Mouse (Mus musculus) heart, adult 2 months (tissue): ENCODE measurements around the gene Entpd4b.
"Not testable (repeated sequence)": the region's sequence is repeated elsewhere in the genome, so short reads cannot be mapped to it uniquely, and the experiment has no call there.

Source experiments
- CTCF ChIP-seq: fragments of 200-600 bp; IDR thresholded peaks from 2 replicates; pipeline ENCODE4 v1.8.1; 2022; ENCODE audit warnings: antibody characterized with exemption, mild to moderate bottlenecking, moderate library complexity
- EP300 ChIP-seq: fragments of 200-500 bp; IDR thresholded peaks from 2 replicates; pipeline ENCODE4 v1.6.1; 2011; ENCODE audit warnings: low read depth, low read length, control low read depth; ENCODE audit not compliant: insufficient read depth
- POLR2A ChIP-seq: fragments of 200-500 bp; IDR thresholded peaks from 2 replicates; pipeline ENCODE4 v1.6.1; 2011; ENCODE audit warnings: mild to moderate bottlenecking, low read depth, low read length, control low read depth; ENCODE audit not compliant: insufficient read depth

- not testable (repeated sequence) for TF ChIP-seq EP300, POLR2A, CTCF
Measured at GRCm38 (mm10) chr14:69544033-69544432, 11.2 kb upstream of the Entpd4b start.
